Mouse (Mus musculus): Measurements from ENCODE around the gene Tma7. TPM values are rescaled to one million over a fixed set of nuclear protein-coding genes. Genes with fewer than 3 reads are reported as not detected.
A peak's percentile ranks its signal among the peaks of the same experiment; 100 is the strongest.

Gene Tma7
- total RNA-seq, 2 experiments from 2014 or later, result 348 to 352 TPM

- DNase-seq (ENCODE audit: low spot score in 2 of 2), result no peak
- intact Hi-C loops (cut with DNase I), result no loop called here
Measured at GRCm38 (mm10) chr9:109052490-109053260, 29.7 kb downstream of the Tma7 start.

- DNase-seq (ENCODE audit: low spot score in 2 of 2), result no peak
Measured at GRCm38 (mm10) chr9:109051651-109052489, 30.5 kb downstream of the Tma7 start.

GRCm38 (mm10) chr9:109051011-109051501 lies 31.3 kb downstream of the Tma7 start:
- no peak for DNase-seq (ENCODE audit: low spot score in 2 of 2)
- intact Hi-C loops (cut with DNase I), result no loop called here

More at GRCm38 (mm10) chr9:109051651-109052489, 30.5 kb downstream of the Tma7 start:
- intact Hi-C loops (cut with DNase I), result no loop called here

GRCm38 (mm10) chr9:109050674-109050997 lies 31.8 kb downstream of the Tma7 start:
- intact Hi-C loops (cut with DNase I), result no loop called here
- no peak for DNase-seq (ENCODE audit: low spot score in 2 of 2)

- no peak for DNase-seq (ENCODE audit: low spot score in 2 of 2)
- intact Hi-C loops (cut with DNase I), result no loop called here
Measured at GRCm38 (mm10) chr9:109049996-109050673, 32.3 kb downstream of the Tma7 start.

- intact Hi-C loops (cut with DNase I), result no loop called here
Measured at GRCm38 (mm10) chr9:109049316-109049715, 33.1 kb downstream of the Tma7 start.

GRCm38 (mm10) chr9:109046306-109046705 lies 36.1 kb downstream of the Tma7 start:
- intact Hi-C loops (cut with DNase I), result no loop called here
- DNase-seq (ENCODE audit: low spot score in 2 of 2), result no peak

More at GRCm38 (mm10) chr9:109049316-109049715, 33.1 kb downstream of the Tma7 start:
- DNase-seq (ENCODE audit: low spot score in 2 of 2), result no peak

- peak in 1 of 2 experiments; percentile 1 for DNase-seq (ENCODE audit: low spot score in 2 of 2)
- intact Hi-C loops (cut with DNase I), result no loop called here
Measured at GRCm38 (mm10) chr9:109041351-109041750, 41.0 kb downstream of the Tma7 start.

GRCm38 (mm10) chr9:109040906-109041305 lies 41.5 kb downstream of the Tma7 start:
- DNase-seq (ENCODE audit: low spot score in 2 of 2), result peak in 1 of 2 experiments; percentile 3
- intact Hi-C loops (cut with DNase I), result no loop called here

- DNase-seq (ENCODE audit: low spot score in 2 of 2), result no peak
- intact Hi-C loops (cut with DNase I), result no loop called here
Measured at GRCm38 (mm10) chr9:109040216-109040615, 42.2 kb downstream of the Tma7 start.

- intact Hi-C loops (cut with DNase I), result no loop called here
- no peak for DNase-seq (ENCODE audit: low spot score in 2 of 2)
Measured at GRCm38 (mm10) chr9:109039681-109040080, 42.7 kb downstream of the Tma7 start.

- intact Hi-C loops (cut with DNase I), result no loop called here
- peak in 1 of 2 experiments; percentile 4 for DNase-seq (ENCODE audit: low spot score in 2 of 2)
Measured at GRCm38 (mm10) chr9:109038901-109039364, 43.5 kb downstream of the Tma7 start.

- intact Hi-C loops (cut with DNase I), result no loop called here
- peak in 1 of 2 experiments; percentile 29 for DNase-seq (ENCODE audit: low spot score in 2 of 2)
Measured at GRCm38 (mm10) chr9:109038086-109038895, 44.1 kb downstream of the Tma7 start, which contains the start of gene Shisa5. Gene Shisa5 (plus strand): TSS chr9:109038565.

GRCm38 (mm10) chr9:109032435-109032834 lies 50.0 kb downstream of the Tma7 start:
- peak in 1 of 2 experiments; percentile 1 for DNase-seq (ENCODE audit: low spot score in 2 of 2)
- intact Hi-C loops (cut with DNase I), result no loop called here

- peak in 1 of 2 experiments; percentile 2 for DNase-seq (ENCODE audit: low spot score in 2 of 2)
- intact Hi-C loops (cut with DNase I), result no loop called here
Measured at GRCm38 (mm10) chr9:109031686-109032085, 50.7 kb downstream of the Tma7 start.

GRCm38 (mm10) chr9:109031001-109031400 lies 51.4 kb downstream of the Tma7 start:
- DNase-seq (ENCODE audit: low spot score in 2 of 2), result no peak
- intact Hi-C loops (cut with DNase I), result no loop called here

- no peak for DNase-seq (ENCODE audit: low spot score in 2 of 2)
- intact Hi-C loops (cut with DNase I), result no loop called here
Measured at GRCm38 (mm10) chr9:109030312-109030711, 52.1 kb downstream of the Tma7 start.

GRCm38 (mm10) chr9:109028919-109029318 lies 53.5 kb downstream of the Tma7 start:
- intact Hi-C loops (cut with DNase I), result no loop called here

GRCm38 (mm10) chr9:109028421-109028820 lies 54.0 kb downstream of the Tma7 start:
- no peak for DNase-seq (ENCODE audit: low spot score in 2 of 2)
- intact Hi-C loops (cut with DNase I), result no loop called here

More at GRCm38 (mm10) chr9:109028919-109029318, 53.5 kb downstream of the Tma7 start:
- DNase-seq (ENCODE audit: low spot score in 2 of 2), result no peak
